Mouse (Mus musculus) spleen, postnatal 0 days (tissue): Measurements from ENCODE around the gene Ptchd4. TPM values are rescaled to one million over a fixed set of nuclear protein-coding genes. Genes with fewer than 3 reads are reported as not detected.

ENCODE experiments used
- polyA plus RNA-seq: library from polyadenylated mRNA; unstranded; fragments of >200 nt; fragmentation: Nextera tagmentation; extraction: Ambion mirVana; gene quantifications from 2 replicates; pipeline ENCODE4 v1.2.1, GENCODE M21; 2015

The Ptchd4 gene
- 0.07 and 0.42 TPM in 2 replicates for polyA plus RNA-seq

GRCm38 (mm10) chr17:42315669-42316611, at the start of gene Ptchd4:
Gene Ptchd4 (plus strand): TSS chr17:42315947.

